Mouse (Mus musculus): ENCODE data around the gene 4930550C14Rik.

4930550C14Rik gene

DNA sequence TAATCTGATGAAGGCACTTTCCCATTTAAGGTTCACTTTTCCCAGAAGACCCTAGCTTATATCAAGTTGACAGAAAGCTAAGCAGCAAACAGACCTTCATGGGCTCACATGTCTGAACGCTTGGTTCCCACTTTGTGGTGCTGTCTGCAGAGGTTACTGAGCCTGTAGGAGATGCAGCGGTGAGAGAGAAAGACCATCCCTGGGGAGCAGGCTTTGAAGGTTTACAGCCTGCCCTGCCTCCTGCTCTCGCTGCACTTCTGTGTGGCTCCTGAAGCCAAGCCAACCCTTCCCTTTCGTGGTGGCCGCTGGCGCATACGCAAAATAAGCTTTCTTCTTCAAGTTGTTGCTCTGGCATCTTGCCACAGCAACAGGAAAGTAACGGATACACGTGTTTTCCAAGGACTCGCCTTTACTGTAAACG, at the start of gene 4930550C14Rik:
TSS of gene 4930550C14Rik (plus strand) at position 35 of the 421 bp plus-strand sequence.
- in situ Hi-C loops (cut with MboI; ENCODE audit: unreplicated experiment in 2 of 2), result no loop called here

GRCm38 (mm10) chr9:53353161-53353560, 49.0 kb upstream of the 4930550C14Rik start:
- in situ Hi-C loops (cut with MboI; ENCODE audit: unreplicated experiment in 2 of 2), result no loop called here

DNA sequence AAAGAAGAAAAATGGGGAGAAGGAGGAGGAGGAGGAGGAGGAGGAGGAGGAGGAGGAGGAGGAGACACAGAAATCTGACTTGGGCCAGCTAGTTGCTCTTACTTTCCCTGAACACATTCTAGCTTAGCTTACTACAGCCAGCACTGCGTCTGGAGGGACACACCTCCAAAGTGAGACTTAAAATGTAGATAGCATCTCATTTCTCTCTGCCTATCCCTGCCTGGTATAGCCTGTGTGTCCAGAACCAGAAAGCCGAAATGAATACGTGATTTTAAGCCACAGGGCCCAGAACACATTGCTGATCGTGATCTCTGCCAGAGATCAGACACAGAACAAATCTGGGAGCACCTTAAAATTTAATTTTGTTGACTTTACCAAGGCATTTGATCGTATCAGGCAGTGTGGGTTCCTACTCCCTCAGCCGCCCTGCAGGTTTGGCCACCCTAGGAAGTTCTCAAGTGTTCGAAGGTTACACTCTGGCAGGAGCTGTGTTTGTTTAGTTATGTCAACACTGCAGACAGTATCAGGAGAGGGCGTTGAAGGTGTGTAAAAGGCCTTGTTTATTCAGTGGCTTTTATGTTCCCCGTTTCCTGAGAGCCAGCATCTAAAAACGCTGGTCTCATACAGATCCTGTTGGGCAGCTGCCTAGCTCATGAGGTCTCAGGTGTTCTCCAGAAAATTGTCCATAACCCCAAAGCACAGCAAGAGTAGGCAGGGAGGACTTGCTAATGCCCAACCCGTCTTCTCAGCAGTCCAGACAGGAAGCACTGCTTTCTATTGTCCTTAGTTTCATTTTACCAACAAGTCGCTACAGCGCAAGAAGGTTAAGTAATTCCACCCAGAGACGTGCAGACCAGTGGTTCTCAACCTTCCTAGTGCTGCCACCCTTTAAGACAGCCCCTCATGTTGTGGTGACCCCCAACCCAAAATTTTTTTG, 45.6 kb upstream of the 4930550C14Rik start:
- in situ Hi-C loops (cut with MboI; ENCODE audit: unreplicated experiment in 2 of 2), result no loop called here

DNA sequence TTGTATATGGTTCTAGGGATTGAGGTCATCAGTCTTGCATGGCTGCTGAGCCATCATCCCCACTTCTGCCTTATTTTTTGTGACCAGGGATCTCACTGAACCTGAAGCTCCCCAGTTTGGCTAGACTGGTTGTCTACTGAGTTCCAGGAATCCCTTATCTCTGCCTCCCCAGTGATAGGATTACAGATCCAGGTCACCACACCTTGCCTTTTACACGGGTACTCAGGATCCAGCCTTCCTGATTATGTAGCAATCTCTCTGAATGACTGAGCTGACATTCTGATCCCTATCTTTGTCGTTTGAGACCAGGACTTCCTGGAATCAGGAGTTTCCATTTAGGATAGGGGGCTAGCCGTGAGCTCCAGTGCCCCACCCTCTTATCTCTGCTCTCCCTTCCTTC, 30.8 kb upstream of the 4930550C14Rik start:
- in situ Hi-C loops (cut with MboI; ENCODE audit: unreplicated experiment in 2 of 2), result no loop called here

DNA sequence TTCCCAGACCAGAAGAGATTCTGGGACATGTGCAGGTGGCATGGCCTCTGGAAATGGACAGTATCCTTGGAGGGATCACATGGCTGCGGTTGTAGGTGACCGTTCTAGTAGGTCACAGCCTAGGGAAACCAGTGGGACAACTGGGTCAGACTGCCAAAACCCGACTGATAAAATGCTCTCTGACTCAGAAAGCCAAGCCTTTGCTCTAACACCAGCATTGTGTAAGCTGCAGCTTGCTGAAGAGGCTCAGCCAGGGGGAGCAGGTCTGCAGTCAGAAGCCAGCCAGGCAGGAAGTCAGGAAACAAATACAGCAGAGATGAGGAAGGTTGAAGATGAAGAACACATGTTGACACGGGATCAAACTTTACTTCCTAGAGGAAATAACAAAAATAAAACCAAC, 26.2 kb upstream of the 4930550C14Rik start:
- in situ Hi-C loops (cut with MboI; ENCODE audit: unreplicated experiment in 2 of 2), result no loop called here

GRCm38 (mm10) chr9:53376820-53377219, 25.3 kb upstream of the 4930550C14Rik start:
- in situ Hi-C loops (cut with MboI; ENCODE audit: unreplicated experiment in 2 of 2), result no loop called here

DNA sequence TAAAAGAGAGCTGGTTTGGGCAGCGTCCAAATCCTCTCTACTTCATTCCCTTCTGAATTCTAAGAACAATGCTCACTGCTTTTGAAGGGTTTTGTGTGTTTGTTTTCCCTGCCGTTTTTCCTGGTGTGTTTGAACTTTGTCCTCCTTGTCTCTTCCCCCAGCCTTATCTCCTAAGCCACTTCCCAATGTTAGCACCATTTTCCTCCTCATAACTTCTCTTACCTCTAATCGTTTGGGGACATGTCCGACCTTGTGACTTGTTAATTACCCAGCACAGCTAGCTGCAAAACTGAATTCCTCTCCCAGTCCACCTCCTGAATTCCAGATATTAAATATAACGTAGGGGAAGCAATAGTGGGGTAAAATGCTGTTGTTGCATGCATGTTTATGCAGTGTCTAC, 24.5 kb upstream of the 4930550C14Rik start:
- in situ Hi-C loops (cut with MboI; ENCODE audit: unreplicated experiment in 2 of 2), result no loop called here

DNA sequence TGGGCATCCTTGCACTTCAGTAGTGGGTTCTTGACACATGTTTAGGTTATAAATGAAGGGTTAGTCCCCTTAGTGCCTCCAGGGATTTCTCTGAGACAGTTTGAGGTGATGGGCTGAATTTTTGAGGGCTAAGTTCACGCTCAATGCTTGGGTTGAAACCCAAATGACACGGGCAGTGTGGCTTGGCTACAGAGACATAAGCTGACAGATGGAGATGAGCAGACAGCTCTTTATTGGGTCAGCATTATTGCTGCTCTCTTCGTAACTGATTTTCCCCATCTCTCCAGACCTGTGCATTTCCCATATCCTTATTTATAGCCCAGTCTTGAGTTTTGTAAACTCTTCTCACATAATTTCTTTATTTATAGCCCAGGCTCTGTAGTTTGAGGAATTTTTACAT, 24.0 kb upstream of the 4930550C14Rik start:
- in situ Hi-C loops (cut with MboI; ENCODE audit: unreplicated experiment in 2 of 2), result no loop called here

DNA sequence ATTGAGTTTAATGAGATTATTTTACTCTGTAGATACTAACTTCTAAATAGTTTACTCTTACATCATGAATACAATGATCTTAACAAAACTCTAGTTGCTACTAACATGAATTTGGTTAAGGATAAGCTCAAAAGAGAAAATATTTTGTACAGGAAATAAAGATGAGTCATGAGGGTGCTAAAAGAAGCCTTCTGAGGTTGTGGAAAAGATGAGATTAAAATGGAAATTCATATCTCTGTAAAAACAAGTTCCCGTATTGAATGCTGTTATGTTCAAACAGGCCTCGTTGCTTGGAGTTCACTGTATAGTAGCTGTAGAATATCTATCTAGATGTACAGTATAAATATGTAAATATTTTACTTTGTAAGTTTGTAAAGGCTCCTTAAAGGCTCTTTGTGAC, 21.5 kb upstream of the 4930550C14Rik start:
- in situ Hi-C loops (cut with MboI; ENCODE audit: unreplicated experiment in 2 of 2), result no loop called here

DNA sequence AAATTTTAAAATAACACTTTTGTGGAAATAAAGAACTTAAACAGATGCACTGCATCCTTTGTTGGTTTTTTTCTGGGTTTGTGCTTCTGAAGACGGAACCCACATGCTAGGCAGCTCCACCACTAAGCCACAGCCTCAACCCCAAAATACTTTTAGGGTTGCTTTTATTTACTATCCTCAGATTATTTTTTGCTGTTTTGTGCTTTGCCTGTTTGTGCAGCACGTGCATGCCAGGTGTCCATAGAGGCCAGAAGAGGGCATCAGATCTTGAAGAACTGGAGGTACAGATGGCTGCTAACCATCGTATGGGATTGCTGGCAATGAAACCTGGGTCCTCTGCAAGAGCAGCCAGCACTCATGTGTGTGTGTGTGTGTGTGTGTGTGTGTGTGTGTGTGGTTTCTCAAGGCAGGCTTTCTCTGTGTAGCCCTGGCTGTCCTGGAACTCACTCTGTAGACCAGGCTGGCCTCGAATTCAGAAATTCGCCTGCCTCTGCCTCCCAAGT, 21.0 kb upstream of the 4930550C14Rik start:
- in situ Hi-C loops (cut with MboI; ENCODE audit: unreplicated experiment in 2 of 2), result no loop called here

DNA sequence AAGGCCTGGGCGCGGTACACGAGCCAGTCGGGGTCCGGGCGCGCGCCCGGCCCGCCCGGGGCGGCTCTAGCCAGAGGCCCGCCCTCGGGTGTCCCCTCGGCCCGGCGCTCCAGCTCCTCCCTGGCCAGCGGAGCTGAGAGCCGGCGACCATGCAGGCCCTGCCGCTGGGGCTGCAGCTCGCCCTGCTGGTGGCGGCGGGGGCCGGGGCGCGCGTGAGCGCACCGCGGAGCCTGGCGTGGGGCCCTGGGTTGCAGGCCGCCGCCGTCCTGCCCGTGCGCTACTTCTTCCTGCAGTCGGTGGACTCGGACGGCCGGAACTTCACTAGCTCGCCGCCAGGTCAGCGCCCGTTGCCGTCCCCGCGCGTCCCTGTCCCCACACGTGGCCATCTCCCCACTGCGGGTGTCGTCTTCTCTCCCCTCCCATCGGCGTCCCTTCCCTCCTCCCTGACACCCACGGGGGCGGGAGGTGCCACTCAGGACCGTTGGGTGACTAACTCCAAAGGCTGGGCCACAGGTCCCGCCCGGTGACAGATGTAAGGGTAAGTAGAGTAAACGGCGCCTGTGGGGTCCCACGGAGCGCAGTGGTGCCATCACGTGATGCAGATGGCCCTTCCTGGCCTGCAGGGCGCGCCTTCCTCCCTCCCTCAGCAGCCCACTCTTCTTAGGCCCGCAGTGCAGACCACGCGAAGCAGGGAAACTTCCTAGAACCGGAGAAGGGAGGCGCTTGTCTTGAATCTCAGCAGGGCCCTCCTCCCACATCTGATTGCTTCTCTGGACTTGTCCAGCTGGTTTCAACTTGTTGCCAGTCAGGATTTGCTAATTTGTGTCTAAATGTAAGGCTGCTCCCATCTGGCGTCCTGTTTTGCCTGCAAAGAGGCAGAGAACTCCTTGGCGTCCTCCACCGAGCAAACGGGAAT, 17.9 kb upstream of the 4930550C14Rik start, which contains the start of gene Kdelc2:
TSS of gene Kdelc2 (plus strand) at position 75 of the 916 bp plus-strand sequence.
- in situ Hi-C loops (cut with MboI; ENCODE audit: unreplicated experiment in 2 of 2), result no loop called here

GRCm38 (mm10) chr9:53384873-53385272, 17.3 kb upstream of the 4930550C14Rik start:
- in situ Hi-C loops (cut with MboI; ENCODE audit: unreplicated experiment in 2 of 2), result no loop called here

DNA sequence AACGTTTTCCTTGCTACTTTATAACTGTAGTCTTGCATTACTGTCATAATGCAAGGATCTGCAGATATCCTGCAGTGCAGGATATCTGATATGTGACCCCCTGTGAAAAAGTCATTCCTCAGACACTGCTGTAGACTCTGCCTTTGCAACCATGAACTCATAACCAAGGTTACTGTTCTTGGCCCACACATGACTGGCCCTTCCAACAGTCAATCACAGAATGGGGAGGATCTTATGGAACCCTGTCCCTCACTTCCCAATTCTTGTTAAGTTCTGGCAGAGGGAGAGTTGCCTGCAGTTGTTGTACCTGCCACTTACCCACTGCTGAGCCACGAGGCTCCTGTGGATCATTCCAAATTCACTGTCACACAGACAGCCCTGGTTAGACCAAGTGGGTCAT, 14.7 kb upstream of the 4930550C14Rik start:
- in situ Hi-C loops (cut with MboI; ENCODE audit: unreplicated experiment in 2 of 2), result no loop called here

DNA sequence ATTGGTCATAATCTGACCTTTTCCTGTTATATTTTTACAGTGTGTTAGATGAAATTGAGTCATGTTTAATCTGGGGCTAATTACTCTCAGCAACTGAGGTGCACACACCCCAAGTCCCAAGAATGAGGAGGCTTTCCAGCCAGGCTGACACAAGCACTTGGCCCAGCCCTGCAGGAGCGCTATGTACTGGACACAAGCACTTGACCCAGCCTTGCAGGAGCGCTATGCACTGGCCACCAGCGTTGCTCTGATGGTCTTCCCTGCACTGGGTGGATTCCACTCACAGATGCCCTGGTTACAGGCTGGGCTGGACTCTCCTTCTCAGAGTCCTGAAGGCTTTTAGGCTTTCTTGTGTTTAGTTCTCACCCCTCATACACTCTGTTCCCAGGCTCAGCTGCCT, 13.0 kb upstream of the 4930550C14Rik start:
- in situ Hi-C loops (cut with MboI; ENCODE audit: unreplicated experiment in 2 of 2), result no loop called here

GRCm38 (mm10) chr9:53390136-53390535, 12.0 kb upstream of the 4930550C14Rik start:
- in situ Hi-C loops (cut with MboI; ENCODE audit: unreplicated experiment in 2 of 2), result loop anchor here (10.0 kb wide), 1 partner anchor 135 kb away; no protein-coding TSS in a partner anchor

- in situ Hi-C loops (cut with MboI; ENCODE audit: unreplicated experiment in 2 of 2), result loop anchor here (10.0 kb wide), 1 partner anchor 143 kb away; no protein-coding TSS in a partner anchor
These were observed 4.3 kb upstream of the 4930550C14Rik start for GRCm38 (mm10) chr9:53397685-53398387.

GRCm38 (mm10) chr9:53398388-53398700, 3.8 kb upstream of the 4930550C14Rik start:
- in situ Hi-C loops (cut with MboI; ENCODE audit: unreplicated experiment in 2 of 2), result loop anchor here (10.0 kb wide), 1 partner anchor 144 kb away; no protein-coding TSS in a partner anchor

DNA sequence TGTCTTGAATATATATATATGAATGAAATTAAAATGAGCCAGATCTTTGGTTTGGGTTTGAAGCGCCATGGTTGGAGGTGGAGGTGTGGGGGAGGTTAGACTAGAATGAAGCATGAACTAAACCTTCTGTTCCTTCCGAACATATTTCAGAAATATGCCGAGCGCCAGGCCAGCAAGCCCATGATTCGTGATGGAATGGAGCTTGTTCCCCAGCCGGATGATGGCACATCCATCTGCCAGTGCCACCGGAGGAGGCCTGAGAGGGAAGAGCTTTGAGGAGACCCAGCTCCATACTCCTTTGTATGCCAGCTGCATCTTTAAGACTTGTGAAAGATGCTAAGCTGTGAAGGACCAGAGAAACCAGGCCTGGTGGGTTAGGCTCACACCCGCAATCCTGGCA, 2.6 kb upstream of the 4930550C14Rik start:
- in situ Hi-C loops (cut with MboI; ENCODE audit: unreplicated experiment in 2 of 2), result loop anchor here (10.0 kb wide), 1 partner anchor 145 kb away; no protein-coding TSS in a partner anchor

- in situ Hi-C loops (cut with MboI; ENCODE audit: unreplicated experiment in 2 of 2), result no loop called here
These were observed 1.4 kb upstream of the 4930550C14Rik start for GRCm38 (mm10) chr9:53400696-53401095.

GRCm38 (mm10) chr9:53401146-53401545, 979 bp upstream of the 4930550C14Rik start:
- in situ Hi-C loops (cut with MboI; ENCODE audit: unreplicated experiment in 2 of 2), result no loop called here
